Mouse (Mus musculus) ES-Bruce4 (cell line): ENCODE data around the gene Mrnip.

ENCODE experiments used
- CTCF ChIP-seq: IDR thresholded peaks from one replicate; pipeline ENCODE4 v1.8.1; 2011; ENCODE audit warnings: low read depth, low read length
- EP300 ChIP-seq: IDR thresholded peaks from 2 replicates; pipeline ENCODE4 v1.6.1; 2011; ENCODE audit warnings: low read depth, low read length; ENCODE audit not compliant: insufficient read depth
- POLR2A ChIP-seq: IDR thresholded peaks from one replicate; pipeline ENCODE4 v1.8.1; 2011; ENCODE audit warnings: low read length; ENCODE audit not compliant: insufficient read depth

GRCm38 (mm10) chr11:50146121-50146520 lies 28.1 kb upstream of the Mrnip start:
- TF ChIP-seq CTCF (no peak), POLR2A (no peak), EP300 (no peak)
